Mouse (Mus musculus) small intestine, adult 2 months (tissue): ENCODE measurements around the gene Arhgap29.

Experiments
- CTCF ChIP-seq: fragments of 200-500 bp; IDR thresholded peaks from 2 replicates; pipeline ENCODE4 v1.5.1; 2012; ENCODE audit warnings: low read depth, mild to moderate bottlenecking, control low read depth, inconsistent platforms, low read length, moderate library complexity, mixed read lengths; ENCODE audit not compliant: insufficient replicate concordance, insufficient read length; ENCODE audit errors: extremely low read depth
- POLR2A ChIP-seq: fragments of 200-500 bp; IDR thresholded peaks from 2 replicates; pipeline ENCODE4 v1.6.1; 2012; ENCODE audit warnings: low read depth, mild to moderate bottlenecking, control low read depth, inconsistent platforms, low read length, moderate library complexity

- TF ChIP-seq CTCF = no peak
- TF ChIP-seq POLR2A = no peak
Observed at GRCm38 (mm10) chr3:122046187-122046620, 93.9 kb downstream of the Arhgap29 start.
